Mouse (Mus musculus): ENCODE data around the gene Gm21854.
"Not testable (repeated sequence)": the region's sequence is repeated elsewhere in the genome, so short reads cannot be mapped to it uniquely, and the experiment has no call there.

Gm21854 gene

DNA sequence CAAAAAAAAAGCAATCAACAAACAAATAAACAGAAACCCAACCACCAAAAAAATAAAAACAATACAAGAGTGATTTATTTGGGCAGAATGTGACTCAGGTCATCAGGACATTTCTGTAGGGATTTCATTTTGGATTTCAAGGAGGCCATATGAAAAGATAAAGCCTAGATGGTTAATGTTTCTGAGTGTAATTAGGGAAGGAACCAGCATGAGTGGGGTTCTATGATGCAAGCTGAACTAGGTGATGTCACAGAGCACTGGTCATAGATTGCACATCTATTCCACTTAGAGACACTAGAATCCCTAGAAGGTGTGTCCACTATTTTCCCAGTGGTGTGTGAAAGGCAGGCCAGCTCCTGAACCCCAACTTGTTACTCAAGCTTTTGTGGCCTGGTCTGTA lies at the start of gene Gm21854:
Gene Gm21854 (plus strand): TSS at position 301 of the 400 bp plus-strand sequence.
- not testable (repeated sequence) for DNase-seq (ENCODE audit: extremely low spot score, low spot score)
